Mouse (Mus musculus) limb, embryonic 12.5 days (tissue): ENCODE measurements around the gene Pde4d. TPM values are rescaled to one million over a fixed set of nuclear protein-coding genes. Genes with fewer than 3 reads are reported as not detected.
"Not testable (repeated sequence)": the region's sequence is repeated elsewhere in the genome, so short reads cannot be mapped to it uniquely, and the experiment has no call there.

ENCODE experiments used
- ATAC-seq: fragments of 200-750 bp; cut with Nextera tagmentation; 2 replicates; pipeline ENCODE4 v1.8.0; 2017; ENCODE audit warnings: low read depth, moderate TSS enrichment; ENCODE audit not compliant: insufficient number of reproducible peaks, insufficient read depth, low FRiP score, low TSS enrichment
- H3K27ac ChIP-seq: fragments of 300-500 bp; sonication (generic); 2 replicates; pipeline ENCODE4 v1.5.1; 2016; ENCODE audit warnings: mild to moderate bottlenecking, moderate library complexity
- H3K27me3 ChIP-seq: fragments of 300-500 bp; sonication (generic); 2 replicates; pipeline ENCODE4 v1.6.1; 2016; ENCODE audit warnings: mild to moderate bottlenecking, moderate library complexity
- H3K36me3 ChIP-seq: fragments of 300-500 bp; sonication (generic); 2 replicates; pipeline ENCODE4 v1.6.1; 2016; ENCODE audit warnings: mild to moderate bottlenecking, moderate library complexity
- H3K4me1 ChIP-seq: fragments of 300-500 bp; sonication (generic); replicated peaks from 2 replicates; pipeline ENCODE4 v1.6.1; 2016
- H3K4me2 ChIP-seq: fragments of 300-500 bp; sonication (generic); 2 replicates; pipeline ENCODE4 v1.6.1; 2016; ENCODE audit warnings: mild to moderate bottlenecking, moderate library complexity
- H3K4me3 ChIP-seq: fragments of 300-500 bp; sonication (generic); replicated peaks from 2 replicates; pipeline ENCODE4 v1.5.1; 2016; ENCODE audit warnings: mild to moderate bottlenecking
- H3K9ac ChIP-seq: fragments of 300-500 bp; sonication (generic); replicated peaks from 2 replicates; pipeline ENCODE4 v1.6.1; 2016; ENCODE audit warnings: mild to moderate bottlenecking, moderate library complexity
- H3K9me3 ChIP-seq: fragments of 300-500 bp; sonication (generic); 2 replicates; pipeline ENCODE4 v1.6.1; 2016; ENCODE audit warnings: mild to moderate bottlenecking, moderate library complexity
- WGBS: fragments of 180-500 bp; shearing (Covaris S2); methylation state at CpG from one replicate; pipeline ENCODE4 v1.1.7; 2016; 5-methylcytosine and 5-hydroxymethylcytosine counted together
- polyA plus RNA-seq: library from polyadenylated mRNA; unstranded; fragments of >200 nt; fragmentation: Nextera tagmentation; extraction: Ambion mirVana; gene quantifications from 2 replicates; pipeline ENCODE4 v1.2.1, GENCODE M21; 2016

The Pde4d gene
- polyA plus RNA-seq, 1 experiment from 2014 or later, result 23.7 TPM

DNA sequence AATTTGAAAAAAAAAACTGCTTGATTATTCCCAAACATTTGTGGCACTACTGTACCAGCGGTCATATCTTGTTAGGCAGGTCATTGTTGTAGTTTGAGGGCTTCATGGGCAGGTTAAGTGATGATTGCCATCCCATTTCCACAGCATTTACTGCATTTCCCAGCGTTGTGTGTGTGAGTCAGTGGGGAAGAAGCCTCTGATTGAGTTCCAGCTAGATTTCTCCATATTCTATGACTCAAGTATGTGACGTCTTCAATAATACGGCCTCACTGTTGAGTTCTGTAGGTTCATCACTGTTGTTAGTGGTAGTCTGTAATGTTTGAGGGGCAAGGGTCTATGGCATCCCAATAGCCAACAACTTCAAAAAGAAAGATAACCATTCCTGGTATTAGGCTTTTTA lies 255.7 kb downstream of the Pde4d start:
- Histone ChIP-seq H3K27ac (no peak overlapping the region), H3K36me3 (no peaks in the 10 kb centered on the region), H3K9me3 (no peaks in the 10 kb centered on the region), H3K27me3 (no peaks in the 10 kb centered on the region), H3K4me2 (no peak overlapping the region), H3K4me1 (no peaks in the 10 kb centered on the region), H3K9ac (no peak overlapping the region), H3K4me3 (no peak overlapping the region)
- WGBS, result 81% methylated on average over 4 of the region's 4 CpGs
- no peak for ATAC-seq

DNA sequence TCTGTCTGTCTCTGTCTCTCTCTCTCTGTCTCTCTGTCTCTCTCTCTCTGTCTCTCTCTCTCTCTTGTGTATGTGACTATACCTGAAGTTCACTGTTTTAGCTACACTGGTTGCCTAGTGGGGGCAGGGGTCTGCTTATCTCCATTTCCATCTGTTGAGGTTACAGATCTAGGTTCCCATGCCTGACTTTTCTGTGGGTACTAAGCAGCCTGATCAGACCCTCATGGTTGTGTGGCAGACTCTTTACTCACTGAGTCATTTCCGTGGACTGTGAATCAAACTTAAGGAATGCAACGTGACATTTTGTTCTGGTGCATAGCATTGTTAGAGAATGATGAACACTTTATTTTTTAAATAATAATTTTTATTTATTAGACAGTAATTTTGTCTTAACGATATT lies 264.3 kb downstream of the Pde4d start:
- no peak overlapping the region for H3K27ac ChIP-seq
- no peak for ATAC-seq
- H3K9me3 ChIP-seq, result no peaks in the 10 kb centered on the region
- H3K4me3 ChIP-seq, result no peak overlapping the region
- 92% methylated on average over 3 of the region's 3 CpGs for WGBS
- no peaks in the 10 kb centered on the region for H3K36me3 ChIP-seq
- H3K27me3 ChIP-seq, result no peaks in the 10 kb centered on the region
- H3K9ac ChIP-seq, result no peak overlapping the region
- H3K4me2 ChIP-seq, result no peak overlapping the region
- no peaks in the 10 kb centered on the region for H3K4me1 ChIP-seq

DNA sequence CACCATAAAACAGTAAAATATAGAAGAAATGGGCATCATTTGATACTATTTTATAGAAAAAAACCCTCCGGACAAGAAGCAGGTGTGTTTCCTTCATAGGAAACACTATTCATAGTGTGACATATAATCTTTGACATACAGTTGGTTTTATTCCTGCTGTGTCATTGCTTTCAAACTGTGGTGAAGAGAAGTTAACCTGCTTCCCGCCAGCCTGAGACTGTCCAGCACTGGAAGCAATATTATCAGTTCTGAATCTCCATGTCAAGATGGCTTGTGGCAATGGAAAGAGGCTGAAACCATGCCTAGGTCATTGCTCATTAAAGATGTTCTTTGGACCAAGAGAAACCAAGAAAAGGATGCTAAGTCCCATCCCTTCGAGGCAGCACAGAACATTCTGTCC lies 265.3 kb downstream of the Pde4d start:
- WGBS, result 79% methylated on average over 3 of the region's 3 CpGs
- Histone ChIP-seq H3K4me2 (no peak overlapping the region), H3K9me3 (no peaks in the 10 kb centered on the region), H3K27me3 (no peaks in the 10 kb centered on the region), H3K36me3 (no peaks in the 10 kb centered on the region), H3K4me3 (no peak overlapping the region), H3K27ac (no peak overlapping the region), H3K9ac (no peak overlapping the region), H3K4me1 (no peaks in the 10 kb centered on the region)
- no peak for ATAC-seq

DNA sequence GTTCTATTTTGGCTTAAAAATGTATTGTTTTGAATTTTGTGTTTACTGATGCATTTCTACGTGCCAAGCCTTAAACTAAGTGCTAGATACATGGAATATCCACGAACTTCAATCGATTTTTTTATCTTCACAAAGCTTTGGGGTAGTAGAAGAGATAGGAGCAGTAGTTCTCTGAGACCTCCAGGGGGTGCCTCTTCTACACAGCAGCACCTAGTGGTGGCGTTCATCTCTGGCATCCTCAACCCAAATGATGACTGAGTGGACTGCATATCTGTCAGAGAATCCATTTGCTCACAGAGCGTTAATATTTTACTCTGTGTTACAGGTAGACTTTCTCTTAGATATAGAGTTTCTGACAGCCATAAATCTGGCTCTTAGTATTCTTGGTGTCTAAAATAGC lies 272.5 kb downstream of the Pde4d start:
- H3K4me2 ChIP-seq, result no peak overlapping the region
- H3K36me3 ChIP-seq, result no peaks in the 10 kb centered on the region
- no peaks in the 10 kb centered on the region for H3K9me3 ChIP-seq
- no peaks in the 10 kb centered on the region for H3K27me3 ChIP-seq
- H3K9ac ChIP-seq, result no peak overlapping the region
- WGBS, result 76% methylated on average over 5 of the region's 5 CpGs
- H3K27ac ChIP-seq, result no peak overlapping the region
- no peaks in the 10 kb centered on the region for H3K4me1 ChIP-seq
- H3K4me3 ChIP-seq, result no peak overlapping the region
- ATAC-seq, result no peak

DNA sequence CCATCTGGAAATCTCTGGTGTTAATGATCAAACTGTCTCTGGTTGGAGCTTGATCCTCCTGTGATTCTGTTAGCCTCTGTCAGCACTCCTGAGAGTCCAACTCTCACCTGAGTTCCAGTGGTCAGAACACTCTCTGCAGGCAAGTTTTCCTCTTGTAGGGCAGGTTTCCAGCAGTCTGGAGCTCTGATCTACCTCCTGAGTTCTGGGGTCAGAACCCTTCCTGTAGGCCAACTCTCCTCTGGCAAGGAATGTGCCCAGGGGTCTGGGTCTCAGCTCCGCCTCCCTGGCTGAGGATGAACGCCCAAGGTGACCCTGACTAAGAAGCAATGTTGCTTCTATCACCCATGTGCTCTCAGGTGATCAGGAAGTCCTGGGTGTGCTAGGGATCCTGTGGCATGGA lies 284.6 kb downstream of the Pde4d start:
- not testable (repeated sequence) for H3K4me1 ChIP-seq, H3K9me3 ChIP-seq, H3K27ac ChIP-seq, H3K27me3 ChIP-seq, H3K9ac ChIP-seq, H3K36me3 ChIP-seq, H3K4me2 ChIP-seq, H3K4me3 ChIP-seq, ATAC-seq
- WGBS, result 92% methylated on average over 2 of the region's 2 CpGs

DNA sequence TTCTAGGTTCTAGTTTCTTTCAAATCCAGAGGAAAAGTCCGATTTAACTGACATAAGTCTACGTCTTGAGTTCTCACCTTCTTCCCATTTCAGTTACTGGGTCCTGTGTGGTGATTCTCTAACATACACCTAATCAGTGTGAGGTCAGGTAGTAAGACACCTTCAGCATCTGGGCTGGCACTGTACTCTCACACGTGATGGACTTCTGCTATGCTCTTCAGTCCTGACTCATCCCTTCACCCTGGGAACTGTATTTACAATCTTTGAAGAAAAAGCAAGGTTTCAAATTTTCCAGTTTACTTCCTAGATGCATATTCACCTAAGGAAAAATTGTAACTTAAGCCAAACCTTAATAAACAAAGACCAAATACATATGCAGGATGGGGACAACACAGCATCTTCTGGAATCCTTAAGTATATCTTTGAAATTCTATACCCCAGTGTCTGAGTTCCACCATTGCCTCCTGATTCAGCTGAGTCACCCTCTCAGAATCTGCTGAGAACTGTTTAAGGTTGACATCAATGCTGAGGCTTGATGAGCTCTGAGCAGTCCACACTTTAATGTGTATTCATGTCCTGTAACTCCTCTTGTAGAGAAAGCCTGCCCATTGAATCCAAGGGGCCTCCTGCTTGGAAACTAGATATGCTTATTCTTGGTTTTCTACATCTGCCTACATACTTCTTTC lies 301.6 kb downstream of the Pde4d start:
- Histone ChIP-seq H3K4me3 (no peak overlapping the region), H3K9me3 (no peaks in the 10 kb centered on the region), H3K36me3 (no peaks in the 10 kb centered on the region), H3K27ac (no peak overlapping the region), H3K4me1 (peaks cover 8% of the 10 kb centered on the region), H3K27me3 (no peaks in the 10 kb centered on the region), H3K9ac (no peak overlapping the region), H3K4me2 (no peak overlapping the region)
- 70% methylated on average over 3 of the region's 3 CpGs for WGBS
- no peak for ATAC-seq

DNA sequence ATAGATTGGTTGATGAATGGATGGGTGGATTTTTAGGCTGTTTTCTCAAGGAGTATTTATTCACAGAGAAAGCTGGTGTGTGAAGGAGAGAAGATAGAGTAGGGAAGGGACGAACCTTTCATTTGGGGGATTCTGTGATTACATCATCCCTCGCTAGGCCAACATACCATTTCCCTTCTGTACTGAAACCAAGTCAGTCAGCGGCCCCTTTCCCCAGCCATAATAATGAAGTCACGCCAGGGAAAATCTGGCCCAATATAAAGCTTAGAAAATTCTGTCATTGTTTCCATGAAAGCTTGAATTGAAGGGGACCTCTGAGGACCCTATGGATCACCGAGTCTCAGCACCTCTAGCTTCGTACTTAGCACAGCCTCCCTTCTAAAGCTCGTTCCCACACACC lies 307.7 kb downstream of the Pde4d start:
- no peaks in the 10 kb centered on the region for H3K36me3 ChIP-seq
- no peak overlapping the region for H3K9ac ChIP-seq
- no peaks in the 10 kb centered on the region for H3K9me3 ChIP-seq
- no peaks in the 10 kb centered on the region for H3K27me3 ChIP-seq
- no peak overlapping the region for H3K27ac ChIP-seq
- H3K4me3 ChIP-seq, result no peak overlapping the region
- H3K4me2 ChIP-seq, result no peak overlapping the region
- no peaks in the 10 kb centered on the region; the same call in 1 of the 2 replicates for H3K4me1 ChIP-seq
- ATAC-seq, result no peak
- WGBS, result 87% methylated on average over 7 of the region's 7 CpGs

DNA sequence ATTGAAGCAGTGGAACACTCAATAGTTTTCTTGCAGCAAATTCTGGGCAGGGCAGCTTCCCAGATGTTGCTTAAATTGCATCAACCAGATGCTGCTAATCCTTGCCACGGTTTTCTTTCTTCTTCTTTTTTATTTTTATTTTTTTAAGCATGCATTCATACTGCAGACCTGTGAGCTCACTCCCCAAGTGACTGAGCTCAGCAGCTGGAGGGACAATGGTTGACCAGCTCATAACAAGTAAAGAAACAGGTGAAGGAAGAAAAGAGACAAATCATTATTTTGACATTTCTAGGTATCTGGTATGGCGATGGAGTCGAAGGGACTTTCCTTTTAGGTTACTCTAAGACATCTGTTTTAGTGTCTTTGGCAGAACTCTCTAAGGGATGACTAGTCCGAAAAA lies 308.6 kb downstream of the Pde4d start:
- Histone ChIP-seq H3K4me3 (no peak overlapping the region), H3K4me1 (no peaks in the 10 kb centered on the region; the same call in 1 of the 2 replicates), H3K36me3 (no peaks in the 10 kb centered on the region), H3K9me3 (no peaks in the 10 kb centered on the region), H3K4me2 (no peak overlapping the region), H3K9ac (no peak overlapping the region), H3K27me3 (no peaks in the 10 kb centered on the region), H3K27ac (no peak overlapping the region)
- 64% methylated on average over 4 of the region's 4 CpGs for WGBS
- ATAC-seq, result no peak

DNA sequence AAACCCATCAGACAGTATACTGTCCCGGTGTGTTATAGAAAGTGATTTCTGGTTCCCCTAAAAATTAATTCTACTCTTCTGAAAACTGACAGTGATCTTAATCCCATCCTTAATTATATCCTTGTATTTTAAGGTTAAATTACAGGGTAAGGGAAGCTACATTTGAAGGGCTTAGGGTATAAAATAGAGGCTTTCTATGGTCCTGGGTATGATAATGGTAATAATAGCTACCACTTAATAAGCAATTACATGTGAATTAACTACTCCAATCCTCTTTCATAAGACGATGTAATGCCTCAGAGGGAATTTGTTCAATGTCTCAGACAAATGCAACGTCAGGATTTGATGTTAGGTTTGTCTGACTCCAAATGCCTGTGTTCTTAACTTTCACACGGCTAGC lies 309.4 kb downstream of the Pde4d start:
- Histone ChIP-seq H3K36me3 (no peaks in the 10 kb centered on the region), H3K9ac (no peak overlapping the region), H3K27ac (no peak overlapping the region), H3K27me3 (no peaks in the 10 kb centered on the region), H3K4me2 (no peak overlapping the region), H3K9me3 (no peaks in the 10 kb centered on the region), H3K4me1 (no peaks in the 10 kb centered on the region; the same call in 1 of the 2 replicates), H3K4me3 (no peak overlapping the region)
- no peak for ATAC-seq
- 84% methylated on average over 4 of the region's 4 CpGs for WGBS

DNA sequence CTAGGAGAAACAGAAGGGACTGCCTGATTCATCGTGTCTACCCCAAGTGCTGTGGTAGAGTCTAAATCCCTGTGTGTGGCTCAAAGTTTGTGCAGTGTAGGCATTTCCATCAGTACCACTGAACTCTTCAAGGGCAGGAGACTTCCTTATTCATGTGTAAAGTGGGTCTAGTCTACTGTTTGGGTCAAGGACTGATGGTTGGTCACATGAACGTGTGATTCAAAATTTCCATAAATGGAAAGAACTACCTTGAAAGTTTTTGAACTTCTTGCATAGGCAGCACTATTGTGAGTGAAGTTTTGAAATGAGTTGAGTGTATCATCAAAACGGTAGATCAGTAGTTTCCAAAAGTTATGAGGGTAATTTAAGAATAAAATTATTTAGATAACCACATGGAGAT lies 313.5 kb downstream of the Pde4d start:
- Histone ChIP-seq H3K4me1 (no peaks in the 10 kb centered on the region), H3K36me3 (no peaks in the 10 kb centered on the region), H3K27ac (no peak overlapping the region), H3K9me3 (no peaks in the 10 kb centered on the region), H3K27me3 (no peaks in the 10 kb centered on the region), H3K9ac (no peak overlapping the region), H3K4me2 (no peak overlapping the region), H3K4me3 (no peak overlapping the region)
- 82% methylated on average over 3 of the region's 3 CpGs for WGBS
- no peak for ATAC-seq

DNA sequence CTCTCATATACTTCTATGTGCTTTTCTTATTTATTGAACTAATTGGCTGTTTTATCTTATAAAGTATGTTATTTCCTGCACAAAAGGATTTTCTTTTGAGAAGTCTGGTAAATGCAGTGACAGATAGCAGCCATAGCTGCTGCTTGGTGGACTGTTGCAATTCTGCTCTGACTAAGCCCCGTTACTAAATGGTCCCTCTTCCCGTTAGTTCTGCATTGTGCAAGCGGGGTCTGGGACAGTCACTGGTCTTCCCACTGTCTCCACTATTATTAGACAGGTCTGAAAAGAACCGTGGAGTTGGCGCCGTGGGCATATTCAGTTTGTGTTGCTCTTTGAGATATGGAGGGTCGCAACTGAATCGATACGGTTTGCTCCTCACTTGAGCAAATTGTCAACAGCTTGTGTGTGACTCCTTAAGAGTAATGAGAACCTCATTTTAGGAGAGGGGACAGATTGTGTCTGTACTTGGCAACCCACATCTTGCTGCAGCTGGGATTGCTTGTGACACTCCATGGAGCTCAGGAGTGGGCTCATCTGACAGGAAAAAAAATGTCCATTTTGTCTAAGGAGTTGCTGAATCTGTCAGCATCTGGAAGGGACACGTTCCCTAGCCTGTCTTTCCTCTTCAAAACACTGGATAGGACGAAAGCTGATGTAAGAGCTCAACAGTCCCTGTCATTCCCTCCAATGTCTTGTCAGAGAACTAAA lies 316.4 kb downstream of the Pde4d start:
- Histone ChIP-seq H3K9ac (no peak overlapping the region), H3K4me1 (no peaks in the 10 kb centered on the region), H3K4me3 (no peak overlapping the region), H3K27me3 (no peaks in the 10 kb centered on the region), H3K4me2 (no peak overlapping the region), H3K9me3 (no peaks in the 10 kb centered on the region), H3K36me3 (no peaks in the 10 kb centered on the region), H3K27ac (no peak overlapping the region)
- ATAC-seq, result no peak
- 76% methylated on average over 11 of the region's 11 CpGs for WGBS
